Mouse (Mus musculus) thymus, postnatal 0 days (tissue): ENCODE results near the gene Lap3. TPM values are rescaled to one million over a fixed set of nuclear protein-coding genes. Genes with fewer than 3 reads are reported as not detected.
A peak's percentile ranks its signal among the peaks of the same experiment; 100 is the strongest.

Source experiments
- DNase-seq: peaks from one replicate; pipeline ENCODE4 v3.0.0-alpha.2; 2015; ENCODE audit warnings: low spot score
- polyA plus RNA-seq: library from polyadenylated mRNA; unstranded; fragments of >200 nt; fragmentation: Nextera tagmentation; extraction: Ambion mirVana; gene quantifications from 2 replicates; pipeline ENCODE4 v1.2.1, GENCODE M21; 2015

Lap3 gene
- polyA plus RNA-seq, 1 experiment from 2014 or later: 45.1 TPM

GRCm38 (mm10) chr5:45495429-45495975 is 2.3 kb downstream of the Lap3 start:
- DNase-seq: no peak

DNA sequence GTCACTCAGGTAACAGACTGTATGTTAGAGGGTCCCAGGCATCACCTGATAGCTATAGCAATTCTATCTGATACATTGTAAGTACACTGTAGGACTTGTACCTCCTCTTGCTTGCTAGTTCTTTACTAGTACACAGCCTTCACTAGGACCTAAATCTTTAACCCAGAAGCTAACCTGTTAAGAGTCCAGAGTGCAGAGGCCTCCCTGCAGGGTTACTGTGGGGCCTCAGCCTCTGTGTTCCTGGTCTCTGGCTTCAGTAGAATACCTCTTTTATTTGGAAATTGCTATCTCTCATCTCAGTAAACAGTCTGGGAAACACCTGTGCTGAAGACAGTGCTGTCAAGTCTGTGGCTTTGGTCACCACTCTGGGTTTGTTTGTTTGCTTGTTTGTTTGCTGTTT is 2.9 kb downstream of the Lap3 start:
- DNase-seq: no peak

- DNase-seq: no peak
Observed at GRCm38 (mm10) chr5:45496479-45496878, 3.3 kb downstream of the Lap3 start.

DNA sequence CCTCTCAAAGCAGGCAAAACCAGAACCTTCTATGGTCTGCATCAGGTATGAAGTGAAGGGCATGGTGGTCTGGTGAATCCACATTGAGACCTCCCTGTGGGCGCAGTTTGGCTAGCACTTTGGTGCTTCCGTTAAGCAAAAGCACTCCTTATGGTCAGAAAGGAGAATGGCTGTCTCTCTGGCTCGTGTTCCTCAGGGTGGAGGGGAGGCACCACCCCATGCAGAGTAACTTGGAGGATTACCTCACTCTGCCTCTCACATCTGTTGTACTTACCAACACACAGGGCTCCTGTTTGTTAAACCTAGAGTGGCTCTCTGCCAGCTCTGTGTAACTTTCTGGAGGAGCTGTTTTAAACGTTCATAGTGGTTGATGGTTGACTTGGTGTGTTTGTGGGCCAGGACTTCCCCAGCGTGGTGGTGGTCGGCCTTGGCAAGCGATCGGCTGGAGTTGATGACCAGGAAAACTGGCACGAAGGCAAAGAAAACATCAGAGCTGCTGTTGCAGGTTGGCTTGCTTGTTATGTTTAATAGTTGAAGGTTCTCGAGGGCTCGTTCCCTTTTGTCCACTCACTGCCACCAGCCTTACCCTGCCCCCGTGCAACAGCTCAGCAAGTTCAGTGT is 3.9 kb downstream of the Lap3 start:
- DNase-seq: no peak

GRCm38 (mm10) chr5:45497564-45497963 is 4.4 kb downstream of the Lap3 start:
- DNase-seq: no peak

GRCm38 (mm10) chr5:45510071-45510470 is 16.9 kb downstream of the Lap3 start:
- DNase-seq: no peak

DNA sequence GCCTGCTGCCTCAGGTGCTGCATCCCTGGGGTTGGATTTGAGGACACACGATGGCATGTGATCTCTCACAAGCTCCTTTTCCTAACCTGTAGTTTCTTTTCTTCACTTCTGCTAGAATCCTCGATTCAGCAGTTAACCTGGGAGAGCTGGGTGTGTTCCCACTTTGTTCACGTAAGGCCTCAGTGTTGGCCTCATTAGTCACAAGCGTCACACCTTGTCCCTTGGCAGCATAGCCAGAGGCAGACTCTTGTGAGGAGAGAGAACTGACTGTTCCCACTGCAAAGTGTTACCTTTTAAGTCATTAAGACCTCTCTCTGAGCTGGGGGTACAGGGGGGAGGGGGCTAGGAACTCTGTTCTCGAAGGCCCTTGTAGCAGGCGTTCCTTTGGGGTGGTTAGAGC is 19.7 kb downstream of the Lap3 start:
- DNase-seq: no peak

GRCm38 (mm10) chr5:45513511-45513910 is 20.3 kb downstream of the Lap3 start:
- DNase-seq: no peak

DNA sequence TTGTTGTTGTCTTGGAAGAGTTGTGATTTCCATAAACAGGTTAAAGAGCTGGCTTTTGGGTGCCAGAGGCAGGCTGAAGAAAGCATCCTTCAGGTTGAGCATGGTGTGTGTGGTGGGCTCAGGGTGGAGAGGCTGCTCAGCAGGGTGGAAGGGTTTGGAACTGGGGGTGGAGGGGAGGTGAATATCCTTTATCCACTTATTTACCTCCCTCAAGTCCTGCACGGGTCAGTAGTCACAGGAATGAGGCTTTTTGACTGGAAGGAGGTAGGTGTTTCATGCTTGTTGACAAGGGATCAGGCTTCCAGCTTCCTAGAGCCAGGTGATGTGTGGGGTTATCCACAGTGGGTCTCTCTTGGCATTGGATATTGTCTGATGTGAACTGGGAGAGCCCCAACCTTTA is 21.4 kb downstream of the Lap3 start:
- DNase-seq: no peak

- DNase-seq: no peak
Observed at GRCm38 (mm10) chr5:45515151-45515743, 22.1 kb downstream of the Lap3 start.

- peak; percentile 92 for DNase-seq
Observed at GRCm38 (mm10) chr5:45519960-45520808, 27.0 kb downstream of the Lap3 start, which contains the start of gene Med28. Med28 (plus strand) TSS chr5:45520229.

DNA sequence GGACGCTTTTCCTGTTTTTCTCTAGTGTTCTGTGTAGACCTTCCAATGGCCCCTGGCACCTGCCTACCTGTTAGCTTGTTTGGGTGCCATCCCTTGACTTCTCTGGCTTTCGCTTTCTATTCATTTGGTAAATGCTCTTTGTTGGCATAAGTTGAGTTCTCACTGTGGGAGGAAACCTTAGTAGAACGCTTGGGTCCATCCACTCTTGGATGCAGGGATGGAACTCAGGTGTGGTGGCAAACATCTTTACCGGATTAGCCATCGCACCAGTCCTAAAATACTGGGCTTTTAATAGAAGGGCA is 27.6 kb downstream of the Lap3 start:
- DNase-seq: no peak

DNA sequence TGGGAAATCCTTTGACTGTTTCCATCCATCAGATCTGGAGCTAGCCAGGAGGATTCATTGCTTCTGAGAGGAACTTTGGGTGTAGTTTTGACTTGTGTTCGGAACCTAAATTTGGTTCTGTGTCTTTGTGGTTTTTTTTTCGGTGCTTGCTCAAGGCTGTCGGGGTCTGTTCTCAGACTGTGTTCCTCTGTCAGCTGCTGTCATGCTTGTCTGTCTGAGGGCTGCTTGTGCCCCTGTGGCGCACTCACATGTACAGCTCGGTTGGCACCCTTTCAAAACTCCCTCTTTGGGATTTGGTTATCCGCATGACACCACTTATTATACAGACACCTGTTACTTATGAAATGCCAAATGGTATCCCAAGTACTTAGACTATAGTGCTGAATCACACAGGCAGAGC is 28.4 kb downstream of the Lap3 start:
- DNase-seq: no peak

DNA sequence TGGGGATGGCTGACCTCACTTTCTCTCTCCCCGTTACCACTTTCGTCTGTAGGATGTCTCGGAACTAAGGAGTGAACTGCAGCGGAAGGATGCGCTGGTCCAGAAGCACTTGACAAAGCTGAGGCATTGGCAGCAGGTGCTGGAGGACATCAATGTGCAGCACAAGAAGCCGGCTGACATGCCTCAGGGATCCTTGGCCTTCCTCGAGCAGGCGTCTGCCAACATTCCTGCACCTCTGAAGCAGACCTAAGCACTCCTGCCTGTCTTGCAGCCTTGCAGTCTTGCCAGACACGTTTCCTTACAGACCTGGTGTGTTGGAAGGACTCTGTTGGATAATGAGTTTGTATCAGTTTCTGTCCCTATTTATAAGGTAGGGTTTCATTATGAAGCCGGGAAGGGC is 31.9 kb downstream of the Lap3 start:
- DNase-seq: no peak

DNA sequence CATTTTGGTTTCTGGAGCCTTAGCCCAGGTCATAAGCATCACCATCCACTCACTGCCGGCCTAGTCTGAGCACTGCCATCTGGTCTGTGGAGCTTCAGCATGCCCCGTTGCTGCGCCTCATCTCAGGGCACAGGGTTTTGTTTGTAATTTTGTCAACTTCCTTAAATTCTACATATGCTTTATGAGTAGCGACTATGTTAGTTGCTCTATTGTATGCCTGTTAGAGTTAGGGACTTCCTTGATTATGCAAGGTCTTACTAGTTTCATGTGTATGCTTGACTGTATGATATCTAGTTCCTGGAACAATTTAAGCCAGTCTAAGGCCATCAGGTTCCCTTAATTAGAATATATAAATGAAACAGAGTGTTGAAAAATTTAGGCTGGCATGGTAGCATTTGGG is 33.2 kb downstream of the Lap3 start:
- no peak for DNase-seq

GRCm38 (mm10) chr5:45529696-45530095 is 36.5 kb downstream of the Lap3 start:
- peak; percentile 15 for DNase-seq

GRCm38 (mm10) chr5:45534319-45535098 is 41.3 kb downstream of the Lap3 start:
- DNase-seq: peak; percentile 67

- DNase-seq: no peak
Observed at GRCm38 (mm10) chr5:45535177-45535576, 42.0 kb downstream of the Lap3 start.

GRCm38 (mm10) chr5:45539502-45539901 is 46.3 kb downstream of the Lap3 start:
- no peak for DNase-seq

- no peak for DNase-seq
Observed at GRCm38 (mm10) chr5:45543374-45543773, 50.2 kb downstream of the Lap3 start.

DNA sequence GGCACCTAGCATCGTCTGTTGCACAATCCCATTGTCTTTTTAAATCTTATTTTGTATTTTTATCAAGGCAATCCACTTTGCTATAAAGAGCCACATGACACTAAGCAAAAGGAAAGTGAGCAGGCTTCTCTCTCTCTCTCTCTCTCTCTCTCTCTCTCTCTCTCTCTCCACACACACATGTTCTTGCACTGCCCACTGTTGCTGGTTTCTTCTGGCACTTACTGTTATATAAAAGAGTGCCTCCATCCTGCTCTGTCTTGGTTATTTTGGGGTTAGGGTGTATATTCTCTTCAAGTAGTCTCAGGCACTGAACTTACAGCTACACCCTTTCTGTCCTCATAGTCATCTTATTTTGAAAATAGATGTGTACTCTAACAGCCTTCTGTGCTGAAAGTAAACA is 56.4 kb downstream of the Lap3 start:
- DNase-seq: no peak
